Mouse (Mus musculus) liver, embryonic 14.5 days (tissue): ENCODE measurements at regions not wholly inside any gene's neighbourhood (a gene's known extent, or its start where the extent isn't known, plus 50 kb on each side); places are given as distances from the start of the nearest gene placed in this dataset.

Source experiments
- CTCF ChIP-seq: IDR thresholded peaks from 2 replicates; pipeline ENCODE4 v1.5.1; 2016; ENCODE audit warnings: antibody characterized with exemption, low read depth, control low read depth
- EP300 ChIP-seq: IDR thresholded peaks from 2 replicates; pipeline ENCODE4 v1.6.1; 2016; ENCODE audit warnings: antibody characterized with exemption, low read depth

- no peak for TF ChIP-seq EP300
- no peak for TF ChIP-seq CTCF
Observed at GRCm38 (mm10) chr13:4971472-4972067, 362.6 kb upstream of the Akr1e1 start.
